Mouse (Mus musculus): ENCODE data around the gene Crb2.

DNA sequence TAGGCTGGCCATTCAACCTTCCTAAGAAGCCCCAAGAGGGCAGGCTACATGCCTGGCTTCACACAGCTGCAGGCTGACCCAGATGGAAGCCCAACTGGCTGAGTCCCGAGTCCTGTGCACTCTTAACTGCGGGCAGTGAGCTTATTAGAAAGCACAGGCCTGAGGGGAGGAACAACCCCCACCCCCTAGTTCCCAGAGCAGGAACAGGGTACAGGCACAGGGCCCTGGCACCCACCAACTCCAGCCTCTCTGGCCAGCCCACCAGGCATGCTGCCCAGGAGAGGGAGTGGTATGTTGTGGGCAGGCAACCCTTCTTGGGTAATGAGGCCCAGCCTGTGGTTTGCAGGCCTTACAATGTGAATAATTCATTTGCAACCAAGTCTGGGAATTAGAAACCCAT is 7.1 kb upstream of the Crb2 start:
- TF ChIP-seq MAX (IDR thresholded peaks at IDR 0.05) (no peak), CTCF (IDR thresholded peaks at IDR 0.05; ENCODE audit: control insufficient read depth, insufficient read depth, insufficient read length) (no peak), MYOG (IDR thresholded peaks at IDR 0.05; ENCODE audit: control insufficient read depth, extremely low read depth, insufficient read length) (no peak)

Measured in C2C12 (cell line).